In the genomic region with DNA sequence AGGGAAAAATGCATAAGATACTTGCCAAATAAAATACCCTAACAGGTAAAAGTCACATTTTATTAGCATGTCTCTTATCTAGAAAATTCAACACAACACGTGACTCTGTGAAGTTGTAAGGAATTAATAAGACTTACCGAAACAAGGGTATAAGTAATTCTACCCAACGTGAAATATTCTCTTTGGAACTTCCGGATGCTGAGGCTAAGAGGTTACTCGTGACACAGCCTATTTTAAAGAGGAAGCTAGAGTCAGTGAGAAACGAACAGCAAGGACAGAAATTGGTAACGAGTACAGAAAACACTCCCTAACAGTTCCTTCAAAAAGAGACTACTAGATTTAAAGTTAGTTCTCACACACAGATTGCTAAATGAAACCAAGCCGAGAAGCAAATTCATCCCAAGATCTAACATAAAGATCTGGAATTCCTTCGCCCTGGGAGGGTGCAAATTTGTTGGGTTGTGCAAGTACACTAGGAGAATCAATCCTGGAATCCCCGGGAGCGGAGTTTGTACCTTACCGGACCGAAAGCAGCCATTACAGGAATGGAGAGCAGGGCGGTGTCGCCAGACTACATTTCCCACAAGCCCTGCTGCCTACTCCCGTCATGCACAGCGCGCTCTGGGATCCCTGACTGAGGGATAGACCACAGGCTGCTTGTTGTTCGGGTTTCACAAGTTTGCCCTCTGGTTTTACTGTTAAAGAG, we compare ENCODE assay signal across 8 mouse cellular contexts. TPM values are rescaled to one million over a fixed set of nuclear protein-coding genes. Genes with fewer than 3 reads are reported as not detected.
DNase-seq lines count a peak whose midpoint lies in the region; ATAC-seq and TF ChIP-seq lines count a peak whose summit lies in the region.

A gene (minus strand): TSS at position 600 of the 706 bp plus-strand sequence.

- WGBS in embryonic facial prominence, embryonic 13.5 days: under 1% methylated on average over 19 of the region's 19 CpGs
- under 1% methylated on average over 19 of the region's 19 CpGs for WGBS in kidney, adult 2 months
- WGBS in limb, embryonic 12.5 days: under 1% methylated on average over 19 of the region's 19 CpGs
- under 1% methylated on average over 19 of the region's 19 CpGs for WGBS in midbrain, embryonic 15.5 days
- under 1% methylated on average over 19 of the region's 19 CpGs for WGBS in spleen, adult 2 months

- ATAC-seq in embryonic facial prominence, embryonic 13.5 days (ENCODE audit: insufficient number of reproducible peaks, insufficient read depth, low FRiP score, low TSS enrichment, low read depth): peak; percentile 100
- peak; percentile 100 for ATAC-seq in limb, embryonic 12.5 days (ENCODE audit: insufficient number of reproducible peaks, insufficient read depth, low FRiP score, low TSS enrichment, low read depth)
- ATAC-seq in midbrain, embryonic 15.5 days (replicated peaks): peak; percentile 100

- H3K27ac ChIP-seq in embryonic facial prominence, embryonic 13.5 days: peak within 1 kb of the TSS; percentile 85
- H3K27ac ChIP-seq in kidney, adult 2 months (ENCODE audit: insufficient read depth, low read depth, low read length): peak within 1 kb of the TSS; percentile 96
- H3K27ac ChIP-seq in limb, embryonic 12.5 days: peak within 1 kb of the TSS; percentile 76
- peak within 1 kb of the TSS; percentile 67 for H3K27ac ChIP-seq in midbrain, embryonic 15.5 days
- H3K27ac ChIP-seq in spleen, adult 2 months (ENCODE audit: insufficient read depth, low read length): peak within 1 kb of the TSS; percentile 84

- no peak for TF ChIP-seq CTCF in kidney, adult 2 months (conservative IDR thresholded peaks at IDR 0.05; ENCODE audit: insufficient read depth, insufficient read length, low read depth, low read length)
- no peak for TF ChIP-seq CTCF in spleen, adult 2 months (IDR thresholded peaks at IDR 0.05; ENCODE audit: extremely low read depth, insufficient read depth, insufficient read length, insufficient replicate concordance)

- H3K27me3 ChIP-seq in embryonic facial prominence, embryonic 13.5 days: no peaks in the 10 kb centered on the region
- no peaks in the 10 kb centered on the region for H3K27me3 ChIP-seq in kidney, adult 2 months (replicated peaks; ENCODE audit: control insufficient read depth, insufficient read depth, low read length)
- no peaks in the 10 kb centered on the region for H3K27me3 ChIP-seq in limb, embryonic 12.5 days
- H3K27me3 ChIP-seq in midbrain, embryonic 15.5 days (replicated peaks): no peaks in the 10 kb centered on the region
- H3K27me3 ChIP-seq in spleen, adult 2 months (ENCODE audit: control insufficient read depth, insufficient read depth, low read length): no peaks in the 10 kb centered on the region

- peak; percentile 85 for DNase-seq in 3134 (ENCODE audit: extremely low read depth, insufficient read length, low spot score)
- peak; percentile 92 for DNase-seq in adrenal gland, postnatal 36 days
- DNase-seq in heart, adult 18-20 months: peak; percentile 95
- DNase-seq in kidney, adult 2 months: peak; percentile 96
- peak; percentile 76 to 92 for DNase-seq in spleen, adult 2 months (ENCODE audit: low read depth in 1 of 2, low spot score in 2 of 2)

- H3K9me3 ChIP-seq in embryonic facial prominence, embryonic 13.5 days: no peaks in the 10 kb centered on the region
- H3K9me3 ChIP-seq in limb, embryonic 12.5 days: no peaks in the 10 kb centered on the region
- H3K9me3 ChIP-seq in midbrain, embryonic 15.5 days: no peaks in the 10 kb centered on the region

- TF ChIP-seq POLR2A in kidney, adult 2 months (IDR thresholded peaks at IDR 0.05; ENCODE audit: low read depth, low read length): peak; percentile 96
- TF ChIP-seq POLR2A in spleen, adult 2 months (IDR thresholded peaks at IDR 0.05; ENCODE audit: low read depth, low read length): peak; percentile 71

- peak within 1 kb of the TSS; percentile 79 for H3K9ac ChIP-seq in embryonic facial prominence, embryonic 13.5 days
- H3K9ac ChIP-seq in limb, embryonic 12.5 days (replicated peaks): peak within 1 kb of the TSS; percentile 66
- peak within 1 kb of the TSS; percentile 59 for H3K9ac ChIP-seq in midbrain, embryonic 15.5 days

- H3K4me3 ChIP-seq in embryonic facial prominence, embryonic 13.5 days: peak within 1 kb of the TSS; percentile 61
- H3K4me3 ChIP-seq in kidney, adult 2 months (ENCODE audit: insufficient read depth, low read depth, low read length): peak within 1 kb of the TSS; percentile 90
- H3K4me3 ChIP-seq in limb, embryonic 12.5 days (replicated peaks): peak within 1 kb of the TSS; percentile 54
- peak within 1 kb of the TSS; percentile 57 for H3K4me3 ChIP-seq in midbrain, embryonic 15.5 days
- H3K4me3 ChIP-seq in spleen, adult 2 months (ENCODE audit: extremely low read depth, insufficient read depth, insufficient read length): peak within 1 kb of the TSS; percentile 92

- H3K4me1 ChIP-seq in embryonic facial prominence, embryonic 13.5 days: peaks cover 9% of the 10 kb centered on the region
- peaks cover 7% of the 10 kb centered on the region for H3K4me1 ChIP-seq in kidney, adult 2 months (ENCODE audit: control insufficient read depth, insufficient read depth, low read length)
- H3K4me1 ChIP-seq in limb, embryonic 12.5 days (replicated peaks): peaks cover 6% of the 10 kb centered on the region
- H3K4me1 ChIP-seq in midbrain, embryonic 15.5 days: peaks cover 6% of the 10 kb centered on the region
- peaks cover 5% of the 10 kb centered on the region; the same call in 1 of the 2 replicates for H3K4me1 ChIP-seq in spleen, adult 2 months (ENCODE audit: control insufficient read depth, insufficient read depth, insufficient read length)

- no peaks in the 10 kb centered on the region for H3K36me3 ChIP-seq in embryonic facial prominence, embryonic 13.5 days
- H3K36me3 ChIP-seq in kidney, adult 2 months (ENCODE audit: control insufficient read depth, insufficient read depth, low read length): peaks cover 2% of the 10 kb centered on the region; the same call in 1 of the 2 replicates
- no peaks in the 10 kb centered on the region for H3K36me3 ChIP-seq in limb, embryonic 12.5 days
- no peaks in the 10 kb centered on the region for H3K36me3 ChIP-seq in midbrain, embryonic 15.5 days (replicated peaks)
- H3K36me3 ChIP-seq in spleen, adult 2 months (ENCODE audit: control insufficient read depth, insufficient read depth, low read length): peaks cover 6% of the 10 kb centered on the region

- peak within 1 kb of the TSS; percentile 62 for H3K4me2 ChIP-seq in embryonic facial prominence, embryonic 13.5 days
- H3K4me2 ChIP-seq in limb, embryonic 12.5 days: peak within 1 kb of the TSS; percentile 59
- H3K4me2 ChIP-seq in midbrain, embryonic 15.5 days: peak within 1 kb of the TSS; percentile 50

RNA-seq across cellular contexts. Expression of the gene that starts here (rescaled TPM):
- total RNA-seq in adrenal gland, postnatal 36 days (2021): 10 to 100 TPM; 41.3 to 45.1 TPM
- 117 and 125 TPM in 2 replicates for polyA plus RNA-seq in embryonic facial prominence, embryonic 13.5 days (2015; fragmentation: Nextera tagmentation; extraction: Ambion mirVana)
- total RNA-seq in heart, adult 18-20 months (2021): 10 to 100 TPM; 43.4 to 45.6 TPM
- 42.7 and 54.4 TPM in 2 replicates for polyA plus RNA-seq in kidney, adult 2 months (2012; rRNA removed)
- polyA plus RNA-seq in limb, embryonic 12.5 days (2016; fragmentation: Nextera tagmentation; extraction: Ambion mirVana): 99.3 and 100.0 TPM in 2 replicates
- 82.9 and 92.0 TPM in 2 replicates for polyA plus RNA-seq in midbrain, embryonic 15.5 days (2015; fragmentation: Nextera tagmentation; extraction: Ambion mirVana)
- 12.3 and 14.4 TPM in 2 replicates for polyA plus RNA-seq in spleen, adult 2 months (2012; rRNA removed)

Comparison
In these comparisons a context has a peak if more than half of its experiments do, and no peak if none do; other contexts are left out.
1. Peak in every context shown above with its lines: DNase-seq, ATAC-seq, H3K4me3 ChIP-seq and H3K27ac ChIP-seq.